Mouse (Mus musculus) limb, embryonic 10.5 days (tissue): ENCODE measurements around the gene Naaladl1. TPM values are rescaled to one million over a fixed set of nuclear protein-coding genes. Genes with fewer than 3 reads are reported as not detected.
A peak's percentile ranks its signal among the peaks of the same experiment; 100 is the strongest.
"Not testable (repeated sequence)": the region's sequence is repeated elsewhere in the genome, so short reads cannot be mapped to it uniquely, and the experiment has no call there.

Source experiments
- DNase-seq: peaks from one replicate; pipeline ENCODE4 v3.0.0-alpha.2; 2017; ENCODE audit warnings: low spot score
- H3K27ac ChIP-seq: fragments of 300-500 bp; sonication (generic); 2 replicates; pipeline ENCODE4 v1.5.1; 2016; ENCODE audit warnings: mild to moderate bottlenecking
- H3K27me3 ChIP-seq: fragments of 300-500 bp; sonication (generic); 2 replicates; pipeline ENCODE4 v1.6.1; 2016; ENCODE audit warnings: low read depth, mild to moderate bottlenecking; ENCODE audit not compliant: poor library complexity, severe bottlenecking
- H3K36me3 ChIP-seq: fragments of 300-500 bp; sonication (generic); 2 replicates; pipeline ENCODE4 v1.6.1; 2016; ENCODE audit warnings: mild to moderate bottlenecking, moderate library complexity
- H3K4me1 ChIP-seq: fragments of 300-500 bp; sonication (generic); 2 replicates; pipeline ENCODE4 v1.6.1; 2016
- H3K4me3 ChIP-seq: fragments of 300-500 bp; sonication (generic); 2 replicates; pipeline ENCODE4 v1.5.1; 2016; ENCODE audit warnings: mild to moderate bottlenecking, moderate library complexity
- H3K9me3 ChIP-seq: fragments of 300-500 bp; sonication (generic); replicated peaks from 2 replicates; pipeline ENCODE4 v1.6.1; 2016; ENCODE audit warnings: mild to moderate bottlenecking
- WGBS: fragments of 180-500 bp; shearing (Covaris S2); methylation state at CpG from one replicate; pipeline ENCODE4 v1.1.7; 2016; 5-methylcytosine and 5-hydroxymethylcytosine counted together
- polyA plus RNA-seq: library from polyadenylated mRNA; unstranded; fragments of >200 nt; fragmentation: Nextera tagmentation; extraction: Ambion mirVana; gene quantifications from 2 replicates; pipeline ENCODE4 v1.2.1, GENCODE M21; 2016

Gene Naaladl1
- polyA plus RNA-seq, 1 experiment from 2014 or later: 0.75 TPM

DNA sequence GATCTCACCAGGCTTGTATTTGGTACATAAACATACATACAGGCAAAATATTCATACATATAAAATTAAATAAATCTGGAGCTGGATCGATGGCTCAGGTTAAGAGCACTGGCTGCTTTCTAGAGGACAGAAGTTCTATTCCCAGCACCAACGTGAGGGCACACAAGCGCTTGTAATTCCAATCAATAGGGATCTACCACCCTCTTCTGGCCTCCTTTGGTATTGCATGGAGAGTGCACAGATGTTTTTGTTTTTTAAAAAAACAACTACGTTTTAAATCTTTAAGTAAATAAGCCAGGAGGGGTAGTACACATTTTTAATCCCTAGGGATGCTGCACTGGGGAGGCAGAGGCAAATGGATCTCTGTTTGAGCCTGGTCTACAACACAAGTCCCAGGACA lies 20.7 kb downstream of the Naaladl1 start:
- Histone ChIP-seq H3K9me3 (no peaks in the 10 kb centered on the region), H3K4me3 (no peak overlapping the region), H3K36me3 (0 out of 2 replicates have a peak, but pooled peaks cover 5% of the 10 kb centered on the region), H3K27me3 (no peaks in the 10 kb centered on the region), H3K4me1 (peaks cover 18% of the 10 kb centered on the region), H3K27ac (no peak overlapping the region)
- peak; percentile 45 for DNase-seq
- WGBS: 20% methylated on average over 4 of the region's 4 CpGs

DNA sequence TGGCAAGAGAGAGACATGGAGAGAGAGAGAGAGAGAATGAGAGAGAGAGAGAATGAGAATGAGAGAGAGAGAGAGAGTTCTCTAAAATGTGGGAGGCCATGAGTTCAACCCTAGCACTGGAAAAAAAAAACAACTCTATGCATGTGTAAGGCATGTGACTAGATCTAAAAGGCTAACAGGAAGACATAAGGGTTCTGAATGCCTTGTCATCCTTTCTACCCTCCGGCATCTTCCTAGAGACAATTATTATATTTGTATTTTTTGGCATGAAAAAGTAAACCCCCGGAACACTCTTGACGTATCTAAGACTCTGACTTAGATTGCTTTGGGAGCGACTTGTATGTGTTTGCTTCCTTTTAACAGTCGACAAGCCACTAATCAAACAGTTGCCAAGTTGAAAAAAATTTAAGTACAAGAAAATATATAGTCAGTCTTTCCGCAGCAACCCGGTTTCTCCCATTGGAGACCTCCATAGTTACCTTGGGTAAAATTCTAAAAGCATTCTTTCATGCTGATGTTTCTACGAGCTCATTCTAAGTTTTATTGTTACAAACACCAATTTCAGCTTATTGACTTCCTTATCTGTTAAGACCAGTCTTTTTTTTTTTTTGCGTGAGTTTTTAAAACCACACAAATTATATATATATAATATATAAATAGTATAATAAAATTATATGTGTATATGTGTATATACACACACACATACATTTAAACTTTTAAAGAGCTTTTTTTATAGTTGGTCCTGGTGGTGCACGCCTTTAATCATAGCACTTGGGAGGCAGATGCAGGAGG lies 21.4 kb downstream of the Naaladl1 start:
- Histone ChIP-seq H3K27me3 (no peaks in the 10 kb centered on the region), H3K9me3 (no peaks in the 10 kb centered on the region), H3K4me1 (peaks cover 11% of the 10 kb centered on the region), H3K4me3 (peak overlapping the region; percentile 66), H3K27ac (peak overlapping the region; percentile 90), H3K36me3 (0 out of 2 replicates have a peak, but pooled peaks cover 3% of the 10 kb centered on the region)
- DNase-seq: no peak
- WGBS: 74% methylated on average over 10 of the region's 10 CpGs

DNA sequence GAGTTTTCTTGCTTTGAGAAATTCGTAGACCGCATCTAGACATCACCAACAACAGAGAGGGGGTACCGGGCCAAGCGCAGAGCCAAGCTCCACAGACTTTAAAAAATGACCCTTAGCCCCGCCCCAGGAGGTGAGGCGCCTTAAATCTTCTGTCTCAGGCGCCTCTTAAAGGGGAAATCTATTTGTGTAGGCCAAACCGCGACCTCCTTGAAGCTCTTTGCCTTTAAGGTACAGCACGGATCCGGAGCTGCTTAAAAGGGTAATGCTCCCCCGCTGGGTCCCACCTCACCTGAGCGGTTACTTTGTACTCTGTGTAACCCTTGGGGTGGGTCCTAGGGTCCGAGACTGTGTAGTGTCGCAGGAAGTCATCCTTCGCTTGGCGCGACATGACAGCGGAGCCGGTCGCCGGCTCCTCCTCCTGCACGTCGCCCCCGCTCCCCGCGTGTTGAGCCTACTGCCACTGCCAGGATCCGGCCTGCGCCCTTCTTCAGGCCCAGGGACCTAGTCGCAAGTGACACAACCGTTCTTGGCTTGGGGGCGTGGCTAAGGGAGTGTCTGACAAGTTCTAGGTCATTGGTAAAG lies 22.3 kb downstream of the Naaladl1 start, which contains the start of gene Snx15:
Snx15 (minus strand) TSS at position 545 of the 582 bp plus-strand sequence.
- DNase-seq: peak; percentile 92
- Histone ChIP-seq H3K36me3 (0 out of 2 replicates have a peak, but pooled peaks cover 3% of the 10 kb centered on the region), H3K27ac (peak within 1 kb of the TSS; percentile 90), H3K27me3 (no peaks in the 10 kb centered on the region), H3K4me3 (peak within 1 kb of the TSS; percentile 66), H3K9me3 (no peaks in the 10 kb centered on the region), H3K4me1 (peaks cover 10% of the 10 kb centered on the region; the same call in 1 of the 2 replicates)
- WGBS: under 1% methylated on average over 32 of the region's 32 CpGs

DNA sequence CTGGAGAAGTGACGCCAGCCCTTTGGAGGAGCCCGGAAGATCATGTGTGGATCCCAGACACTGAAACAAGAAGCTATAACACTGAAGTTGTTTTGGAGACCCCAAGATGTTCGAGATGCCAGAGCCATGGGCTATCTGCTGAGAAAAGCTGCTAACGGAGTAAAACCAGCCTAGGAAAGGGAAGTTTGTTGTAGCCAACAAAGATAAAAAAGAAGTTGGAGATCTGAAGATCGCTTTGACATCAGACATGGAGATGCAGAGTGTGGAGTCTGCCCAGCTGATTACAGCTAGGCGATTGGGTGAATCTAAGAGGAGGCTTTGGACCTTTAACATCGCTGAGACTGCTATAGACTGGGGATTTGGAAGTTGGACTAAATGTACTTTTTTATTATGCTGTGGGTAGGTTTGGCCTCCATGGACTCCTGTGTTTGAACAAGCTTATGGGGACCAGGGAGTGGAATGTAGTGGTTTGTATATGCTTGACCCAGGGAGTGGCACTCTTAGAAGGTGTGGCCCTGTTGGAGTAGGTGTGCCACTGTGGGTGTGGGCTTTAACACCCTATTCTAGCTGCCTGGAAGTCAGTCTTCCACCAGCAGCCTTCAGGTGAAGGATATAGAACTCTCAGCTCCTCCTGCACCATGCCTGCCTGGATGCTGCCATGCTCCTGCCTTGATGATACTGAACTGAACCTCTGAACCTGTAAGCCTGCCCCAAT lies 25.0 kb downstream of the Naaladl1 start:
- H3K4me3 ChIP-seq, H3K4me1 ChIP-seq, DNase-seq, H3K27ac ChIP-seq, H3K9me3 ChIP-seq, H3K27me3 ChIP-seq: not testable (repeated sequence)
- 80% methylated on average over 7 of the region's 7 CpGs for WGBS
- peaks cover 20% of the 10 kb centered on the region for H3K36me3 ChIP-seq

DNA sequence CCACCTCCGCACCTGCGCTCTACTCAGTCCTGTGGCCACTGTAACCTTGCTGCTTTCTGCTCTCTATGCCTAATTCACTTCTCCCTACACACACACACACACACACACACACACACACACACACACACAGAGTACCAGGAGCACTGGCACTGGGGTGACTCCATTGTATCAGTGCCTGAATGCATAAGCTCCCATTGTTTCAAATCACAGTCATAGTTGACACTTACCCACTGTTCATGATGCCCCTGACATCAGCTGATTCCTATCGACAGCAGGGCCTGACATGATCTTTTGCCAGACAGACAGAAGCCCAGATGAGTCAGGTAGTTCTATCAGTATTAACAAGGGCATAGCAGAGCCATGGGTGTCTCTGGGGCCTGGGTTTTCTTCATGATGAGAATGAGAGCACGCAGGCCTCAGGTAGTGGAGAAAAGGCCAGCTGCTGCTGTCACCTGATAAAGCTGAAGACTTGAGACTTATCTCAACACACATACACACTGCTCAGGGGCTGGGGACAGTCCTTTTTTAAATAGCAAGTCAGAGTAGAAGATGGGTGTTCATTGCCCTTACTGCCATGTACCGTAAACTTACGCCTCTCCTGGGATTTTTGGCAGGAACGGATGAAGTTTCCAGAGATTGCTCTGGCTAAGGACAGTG lies 26.7 kb downstream of the Naaladl1 start:
- Histone ChIP-seq H3K4me3 (no peak overlapping the region), H3K9me3 (no peaks in the 10 kb centered on the region), H3K27ac (no peak overlapping the region), H3K27me3 (no peaks in the 10 kb centered on the region), H3K36me3 (peaks cover 37% of the 10 kb centered on the region), H3K4me1 (peaks cover 8% of the 10 kb centered on the region)
- WGBS: 89% methylated on average over 7 of the region's 7 CpGs
- no peak for DNase-seq

DNA sequence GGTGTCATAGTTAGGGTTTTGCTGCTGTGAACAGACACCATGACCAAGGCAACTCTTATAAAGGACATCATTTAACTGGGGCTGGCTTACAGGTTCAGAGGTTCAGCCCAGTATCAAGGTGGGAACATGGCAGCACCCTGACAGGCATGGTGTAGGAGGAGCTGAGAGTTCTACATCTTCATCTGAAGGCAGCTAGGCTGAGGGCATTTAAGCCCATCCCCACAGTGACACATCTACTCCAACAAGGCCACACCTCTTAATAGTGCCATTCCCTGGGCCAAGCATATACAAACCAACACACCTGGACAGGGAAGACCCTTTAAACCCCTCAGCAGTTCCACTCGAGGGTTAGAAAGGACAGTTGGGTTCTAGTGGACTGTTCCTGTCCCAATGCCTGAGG lies 27.6 kb downstream of the Naaladl1 start:
- 67% methylated on average over 1 of the region's 1 CpGs for WGBS
- not testable (repeated sequence) for H3K27me3 ChIP-seq, H3K9me3 ChIP-seq, H3K4me1 ChIP-seq, DNase-seq, H3K27ac ChIP-seq, H3K4me3 ChIP-seq
- peaks cover 45% of the 10 kb centered on the region for H3K36me3 ChIP-seq

DNA sequence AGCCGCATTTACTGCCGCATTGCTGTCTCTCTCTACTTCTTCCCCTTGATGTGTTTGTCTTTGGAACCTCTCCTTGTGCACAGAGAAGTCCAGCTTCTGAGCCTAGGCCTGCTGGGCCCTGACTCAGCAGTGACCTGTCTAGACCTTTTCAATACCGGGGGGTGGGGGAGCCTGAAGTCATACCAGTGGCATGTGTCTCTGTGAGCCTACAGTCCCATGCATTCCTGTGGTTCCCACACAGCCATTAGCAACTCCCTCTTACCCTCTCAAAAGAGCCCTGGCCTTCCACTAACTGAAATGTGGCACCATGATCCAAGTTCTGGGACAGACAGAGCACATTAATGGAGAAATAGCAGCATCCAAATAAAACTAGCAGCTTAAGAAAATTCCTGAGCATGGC lies 30.8 kb downstream of the Naaladl1 start:
- H3K9me3 ChIP-seq: no peaks in the 10 kb centered on the region
- peaks cover 45% of the 10 kb centered on the region for H3K36me3 ChIP-seq
- no peak for DNase-seq
- peaks cover 13% of the 10 kb centered on the region for H3K4me1 ChIP-seq
- WGBS: 92% methylated on average over 3 of the region's 3 CpGs
- no peak overlapping the region for H3K4me3 ChIP-seq
- H3K27ac ChIP-seq: no peak overlapping the region
- H3K27me3 ChIP-seq: no peaks in the 10 kb centered on the region

DNA sequence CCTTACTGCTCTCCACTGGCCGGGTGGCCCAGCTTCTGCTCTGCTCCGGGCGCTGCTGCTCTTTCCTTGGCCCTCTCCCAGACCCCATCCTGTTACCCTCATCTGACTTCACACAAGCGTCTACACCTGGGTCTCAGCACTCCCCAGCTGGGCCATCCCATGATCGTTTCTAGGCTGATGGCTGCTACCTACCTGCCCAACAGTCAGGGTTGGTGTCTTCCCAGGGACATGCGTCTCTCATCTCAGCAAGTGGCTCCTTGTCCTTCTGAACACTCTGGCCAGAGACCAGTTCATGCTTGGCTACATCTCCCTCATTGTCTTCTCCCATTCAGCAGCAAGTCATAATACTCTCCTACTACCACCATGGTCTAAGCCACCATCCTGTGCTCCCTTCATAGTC lies 34.1 kb downstream of the Naaladl1 start:
- H3K4me3 ChIP-seq: peak overlapping the region; percentile 71
- H3K36me3 ChIP-seq: peaks cover 34% of the 10 kb centered on the region
- WGBS: 95% methylated on average over 6 of the region's 6 CpGs
- H3K4me1 ChIP-seq: peaks cover 19% of the 10 kb centered on the region
- H3K27me3 ChIP-seq: no peaks in the 10 kb centered on the region
- DNase-seq: no peak
- H3K27ac ChIP-seq: peak overlapping the region; percentile 98; the same call in 1 of the 2 replicates
- H3K9me3 ChIP-seq: no peaks in the 10 kb centered on the region

DNA sequence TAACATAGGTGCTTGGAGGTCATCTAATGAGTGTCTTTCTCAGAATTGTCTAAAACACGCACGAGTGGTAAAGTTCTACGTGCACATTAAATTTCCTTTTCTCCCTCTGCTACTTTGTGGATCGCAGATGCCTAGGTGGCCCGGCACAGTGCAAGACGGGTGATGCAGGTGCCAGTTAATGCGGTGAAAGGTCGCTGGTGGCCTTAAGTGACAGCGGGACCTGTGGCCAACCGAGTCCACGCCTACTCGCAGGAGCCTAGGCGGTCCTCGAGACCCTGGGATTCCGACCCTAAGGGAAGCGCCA lies 34.7 kb downstream of the Naaladl1 start:
- Histone ChIP-seq H3K36me3 (peaks cover 28% of the 10 kb centered on the region), H3K4me3 (peak overlapping the region; percentile 71), H3K9me3 (no peaks in the 10 kb centered on the region), H3K27me3 (no peaks in the 10 kb centered on the region), H3K4me1 (peaks cover 19% of the 10 kb centered on the region), H3K27ac (peak overlapping the region; percentile 98)
- DNase-seq: no peak
- WGBS: 9% methylated on average over 16 of the region's 16 CpGs

DNA sequence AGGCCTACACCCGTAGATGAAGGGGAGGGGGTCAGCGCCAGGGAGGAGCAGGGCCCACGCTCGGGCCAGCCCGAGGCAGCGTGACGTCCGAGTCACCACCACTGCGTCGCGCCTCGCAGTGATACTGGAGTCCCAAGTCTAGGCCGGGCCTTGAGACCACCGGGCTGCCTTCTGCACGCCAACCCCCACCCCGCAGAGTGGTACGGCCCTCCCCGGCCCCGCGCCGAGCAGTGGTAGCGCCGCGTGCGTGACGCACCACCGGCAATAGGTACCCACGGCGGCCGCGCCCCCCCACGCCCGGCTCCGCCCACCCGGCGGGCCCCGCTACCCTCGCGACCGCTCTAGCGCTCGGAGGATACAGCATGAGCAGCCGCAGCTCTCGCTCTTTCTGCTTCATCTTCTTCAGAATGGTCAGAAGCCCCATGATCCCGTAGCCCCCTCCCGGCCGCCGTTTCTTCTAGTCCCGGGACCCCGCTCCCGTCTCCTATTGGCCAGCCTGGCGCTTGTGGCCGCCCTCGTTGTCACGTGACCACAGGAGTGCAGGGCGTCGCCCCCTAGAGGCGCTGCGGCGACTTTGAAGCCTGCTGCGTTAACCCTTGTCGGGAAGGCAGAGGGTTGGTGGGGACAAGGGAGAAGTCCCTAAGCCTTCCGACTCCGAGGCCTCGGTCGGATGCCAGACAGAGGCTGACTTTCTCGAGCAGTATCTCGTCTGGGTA lies 35.3 kb downstream of the Naaladl1 start, which contains the start of gene Batf2:
Batf2 (plus strand) TSS at position 306 of the 716 bp plus-strand sequence.
- Histone ChIP-seq H3K9me3 (no peaks in the 10 kb centered on the region), H3K4me1 (peaks cover 19% of the 10 kb centered on the region), H3K27me3 (no peaks in the 10 kb centered on the region), H3K27ac (peak within 1 kb of the TSS; percentile 98), H3K36me3 (peaks cover 22% of the 10 kb centered on the region), H3K4me3 (peak within 1 kb of the TSS; percentile 71)
- peak; percentile 98 for DNase-seq
- WGBS: under 1% methylated on average over 68 of the region's 68 CpGs

DNA sequence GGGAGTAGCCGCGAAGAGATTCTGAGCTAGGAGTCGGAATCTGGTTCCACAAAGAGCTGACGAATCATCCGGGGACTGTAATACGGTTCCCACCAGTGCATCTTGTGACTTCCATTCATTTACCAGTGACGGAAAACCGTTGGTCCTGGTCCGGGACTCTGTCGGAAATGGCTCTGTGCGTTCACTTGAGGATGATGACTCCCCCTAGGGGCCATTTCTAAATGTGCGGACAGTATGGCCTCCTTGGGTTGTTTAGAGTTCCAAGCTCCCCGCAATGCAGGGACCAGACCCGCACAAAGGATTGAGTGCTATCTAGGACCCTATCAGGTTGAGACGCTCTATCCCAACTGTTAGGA lies 35.8 kb downstream of the Naaladl1 start, which contains the start of gene Arl2:
Arl2 (minus strand) TSS at position 155 of the 356 bp plus-strand sequence.
- H3K27me3 ChIP-seq: no peaks in the 10 kb centered on the region
- peaks cover 19% of the 10 kb centered on the region for H3K4me1 ChIP-seq
- under 1% methylated on average over 15 of the region's 15 CpGs for WGBS
- H3K36me3 ChIP-seq: peaks cover 17% of the 10 kb centered on the region
- no peaks in the 10 kb centered on the region for H3K9me3 ChIP-seq
- peak within 1 kb of the TSS; percentile 71 for H3K4me3 ChIP-seq
- DNase-seq: no peak
- peak within 1 kb of the TSS; percentile 98 for H3K27ac ChIP-seq

DNA sequence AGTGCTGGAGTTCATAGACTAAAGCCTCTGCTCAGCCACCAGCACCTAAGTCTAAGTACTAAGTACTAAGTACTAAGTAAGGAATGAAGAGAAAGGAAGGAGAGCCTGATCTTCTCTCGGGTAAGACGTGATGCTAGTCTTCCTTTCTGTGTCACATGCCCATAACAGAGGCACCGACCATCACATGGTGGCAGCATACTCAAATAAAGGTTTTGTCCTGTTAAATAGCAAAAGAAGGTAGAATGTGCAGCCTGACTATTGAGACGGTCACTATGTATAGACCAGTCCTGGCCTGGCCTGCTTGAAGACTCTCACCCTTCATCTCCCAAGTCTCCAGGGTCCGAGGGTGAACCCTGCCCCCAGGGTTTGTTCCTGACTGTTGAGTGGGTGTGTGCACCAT lies 39.3 kb downstream of the Naaladl1 start:
- no peaks in the 10 kb centered on the region for H3K9me3 ChIP-seq
- H3K27ac ChIP-seq: no peak overlapping the region
- 79% methylated on average over 5 of the region's 5 CpGs for WGBS
- no peaks in the 10 kb centered on the region for H3K27me3 ChIP-seq
- H3K4me1 ChIP-seq: peaks cover 14% of the 10 kb centered on the region
- no peaks in the 10 kb centered on the region for H3K36me3 ChIP-seq
- no peak for DNase-seq
- no peak overlapping the region for H3K4me3 ChIP-seq
